Mouse (Mus musculus) inflammation-experienced regulatory T-cells, adult 16 weeks (primary cell): Measurements from ENCODE around the gene Plcg1. TPM values are rescaled to one million over a fixed set of nuclear protein-coding genes. Genes with fewer than 3 reads are reported as not detected.

Source experiments
- polyA plus RNA-seq: library from polyadenylated mRNA; unstranded; fragments of 100-300 nt; shearing (Covaris generic); gene quantifications from one replicate; pipeline ENCODE4 v1.2.1, GENCODE M21; 2017

Plcg1 gene
- polyA plus RNA-seq = 51.1 TPM

DNA sequence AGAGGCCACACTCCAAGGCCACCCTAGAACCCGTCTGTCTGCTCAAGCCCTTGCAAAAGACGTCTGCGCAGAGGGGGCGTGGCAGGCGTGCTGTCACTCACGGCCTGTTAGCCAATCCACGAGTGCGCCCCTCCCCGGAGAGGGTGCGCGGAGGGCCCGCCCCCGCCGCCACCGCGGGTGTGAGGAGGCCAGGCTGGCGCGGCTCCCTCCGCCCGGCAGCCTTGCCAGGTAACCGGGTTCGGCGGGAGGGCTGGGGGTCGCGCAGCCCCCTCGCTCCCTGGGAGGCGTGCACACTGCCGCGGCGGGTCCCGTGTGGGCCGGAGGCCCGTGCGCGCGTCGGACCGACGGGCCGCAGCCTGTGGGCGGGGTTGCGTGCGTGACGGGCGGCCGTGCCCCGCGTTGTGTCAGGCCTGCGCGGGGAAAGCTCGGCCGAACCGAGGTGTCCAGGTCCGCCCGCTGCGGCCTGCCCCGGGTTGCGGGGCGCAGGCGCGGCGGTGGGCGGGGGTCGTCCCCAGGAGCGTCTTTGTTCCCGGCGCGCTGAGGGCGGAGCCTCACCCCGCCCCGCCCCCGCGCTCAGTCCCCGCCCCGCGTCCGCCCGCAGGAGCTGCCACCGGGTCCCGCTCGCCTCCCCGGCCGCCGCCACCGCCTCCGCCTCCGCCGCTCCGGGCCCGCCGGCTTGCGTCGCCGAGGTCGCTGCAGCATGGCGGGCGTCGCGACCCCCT is at the start of gene Plcg1:
Gene Plcg1 (plus strand): TSS at position 184 of the 722 bp plus-strand sequence.

Other genes with a start within 250 kb of the Plcg1 start
- 59.7 TPM for gene Top1, start 85.4 kb upstream of the Plcg1 start, polyA plus RNA-seq
- gene Zhx3, start 141.7 kb downstream of the Plcg1 start, polyA plus RNA-seq = 4.3 TPM
- 1.7 TPM for gene Lpin3, start 149.4 kb downstream of the Plcg1 start, polyA plus RNA-seq
- not detected for gene Emilin3, start 181.0 kb downstream of the Plcg1 start, polyA plus RNA-seq